Mouse (Mus musculus): ENCODE results near the gene Slc45a2. TPM values are rescaled to one million over a fixed set of nuclear protein-coding genes. Genes with fewer than 3 reads are reported as not detected.

Slc45a2 gene
- polyA plus RNA-seq, 1 experiment, result not detected

DNA sequence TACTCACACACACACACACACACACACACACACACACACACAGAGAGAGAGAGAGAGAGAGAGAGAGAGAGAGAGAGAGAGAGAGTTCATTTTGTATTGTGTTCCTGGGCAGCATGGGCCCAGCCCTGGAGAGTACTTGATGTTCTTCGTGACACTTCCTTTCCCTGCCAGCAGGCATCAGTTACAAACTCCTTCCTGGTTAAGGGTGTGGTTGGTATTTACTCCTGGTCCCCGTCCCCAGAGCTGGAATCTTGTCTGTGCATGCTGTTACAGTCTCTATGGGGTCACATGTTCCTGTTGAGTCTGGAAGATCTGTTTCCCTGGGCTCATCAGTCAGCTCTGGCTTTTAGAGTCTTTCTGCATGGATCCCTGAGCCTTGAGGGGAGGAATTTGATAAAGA lies 10.1 kb upstream of the Slc45a2 start:
- peaks cover 5% of the 10 kb centered on the region; the same call in 1 of the 2 replicates for H3K4me1 ChIP-seq (ENCODE audit: control insufficient read depth, insufficient read depth, low read length)
- no peak for TF ChIP-seq CTCF (IDR thresholded peaks at IDR 0.05; ENCODE audit: insufficient read depth, low read depth, low read length)
- no peak for TF ChIP-seq POLR2A (IDR thresholded peaks at IDR 0.05; ENCODE audit: insufficient read depth, low read depth, low read length)
- no peak overlapping the region for H3K4me3 ChIP-seq (ENCODE audit: insufficient read depth, low read depth, low read length)
- no peak overlapping the region for H3K27ac ChIP-seq (ENCODE audit: insufficient read depth, low read depth, low read length)
- 80% methylated on average over 2 of the region's 2 CpGs for WGBS

DNA sequence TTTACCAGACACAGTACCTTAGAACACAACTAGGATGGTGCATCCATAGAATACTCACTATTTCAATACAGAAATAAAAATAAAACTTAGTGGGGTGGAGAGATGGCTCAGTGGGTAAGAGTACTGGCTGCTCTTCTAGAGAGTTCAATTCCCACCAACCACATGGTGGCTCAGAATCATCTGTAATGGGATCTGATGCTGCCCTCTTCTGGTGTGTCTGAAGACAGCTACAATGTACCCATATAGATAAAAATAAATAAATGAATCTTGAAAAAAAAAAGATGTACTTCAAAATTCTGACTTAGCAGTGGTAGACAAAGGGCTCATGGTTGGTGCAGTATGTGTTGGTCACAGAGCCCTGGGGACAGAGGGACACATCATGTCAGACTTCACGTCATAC lies 9.0 kb upstream of the Slc45a2 start:
- no peak overlapping the region for H3K27ac ChIP-seq (ENCODE audit: insufficient read depth, low read depth, low read length)
- TF ChIP-seq POLR2A (IDR thresholded peaks at IDR 0.05; ENCODE audit: insufficient read depth, low read depth, low read length), result no peak
- no peak for TF ChIP-seq CTCF (IDR thresholded peaks at IDR 0.05; ENCODE audit: insufficient read depth, low read depth, low read length)
- H3K4me1 ChIP-seq (ENCODE audit: control insufficient read depth, insufficient read depth, low read length), result no peaks in the 10 kb centered on the region
- no peak overlapping the region for H3K4me3 ChIP-seq (ENCODE audit: insufficient read depth, low read depth, low read length)
- 100% methylated on average over 1 of the region's 1 CpGs for WGBS

DNA sequence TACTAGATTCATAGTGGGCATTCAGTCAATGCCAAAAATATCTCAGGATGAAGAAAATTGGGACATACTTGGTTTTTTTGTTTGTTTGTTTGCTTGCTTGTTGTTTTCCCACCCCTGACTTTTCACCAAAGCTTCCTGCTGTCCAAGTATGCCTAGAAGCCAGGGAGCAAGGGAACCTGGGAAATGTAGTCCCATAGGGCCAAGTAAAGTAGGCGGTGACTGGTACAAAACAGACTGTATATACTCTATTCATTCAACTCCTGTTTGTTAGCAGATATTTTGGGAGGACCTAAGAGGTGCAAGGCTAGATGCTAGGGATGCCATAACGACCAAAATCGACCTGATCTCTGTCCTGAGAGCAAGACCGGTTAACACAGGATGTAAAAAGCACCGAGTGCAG lies 689 bp upstream of the Slc45a2 start:
- WGBS, result 48% methylated on average over 5 of the region's 5 CpGs
- Histone ChIP-seq H3K27ac (ENCODE audit: insufficient read depth, low read depth, low read length) (no peak overlapping the region), H3K4me3 (ENCODE audit: insufficient read depth, low read depth, low read length) (no peak overlapping the region), H3K4me1 (ENCODE audit: control insufficient read depth, insufficient read depth, low read length) (no peaks in the 10 kb centered on the region)
- no peak for TF ChIP-seq CTCF (IDR thresholded peaks at IDR 0.05; ENCODE audit: insufficient read depth, low read depth, low read length)
- TF ChIP-seq POLR2A (IDR thresholded peaks at IDR 0.05; ENCODE audit: insufficient read depth, low read depth, low read length), result no peak

DNA sequence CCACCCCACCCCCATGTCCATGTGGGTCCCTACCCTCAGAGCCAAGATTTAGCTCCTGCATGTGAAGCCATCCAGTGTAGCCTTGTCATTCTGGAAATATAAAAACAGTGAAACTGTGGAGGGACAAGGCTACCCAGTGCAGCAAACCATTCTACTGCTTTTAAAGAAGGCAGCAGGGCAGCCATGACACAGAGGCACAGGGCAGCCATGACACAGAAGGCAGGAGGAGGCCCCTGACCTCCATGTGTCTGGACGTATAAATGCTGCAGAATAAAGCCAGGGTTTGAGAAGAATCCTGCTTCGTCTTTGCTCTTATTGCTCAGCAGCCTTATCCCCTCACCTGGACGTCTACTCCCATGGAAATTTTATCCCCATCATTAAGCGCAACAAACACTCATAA lies 3.3 kb downstream of the Slc45a2 start:
- Histone ChIP-seq H3K4me1 (ENCODE audit: control insufficient read depth, insufficient read depth, low read length) (no peaks in the 10 kb centered on the region), H3K4me3 (ENCODE audit: insufficient read depth, low read depth, low read length) (no peak overlapping the region), H3K27ac (ENCODE audit: insufficient read depth, low read depth, low read length) (no peak overlapping the region)
- WGBS, result 96% methylated on average over 4 of the region's 4 CpGs
- no peak for TF ChIP-seq CTCF (IDR thresholded peaks at IDR 0.05; ENCODE audit: insufficient read depth, low read depth, low read length)
- no peak for TF ChIP-seq POLR2A (IDR thresholded peaks at IDR 0.05; ENCODE audit: insufficient read depth, low read depth, low read length)

DNA sequence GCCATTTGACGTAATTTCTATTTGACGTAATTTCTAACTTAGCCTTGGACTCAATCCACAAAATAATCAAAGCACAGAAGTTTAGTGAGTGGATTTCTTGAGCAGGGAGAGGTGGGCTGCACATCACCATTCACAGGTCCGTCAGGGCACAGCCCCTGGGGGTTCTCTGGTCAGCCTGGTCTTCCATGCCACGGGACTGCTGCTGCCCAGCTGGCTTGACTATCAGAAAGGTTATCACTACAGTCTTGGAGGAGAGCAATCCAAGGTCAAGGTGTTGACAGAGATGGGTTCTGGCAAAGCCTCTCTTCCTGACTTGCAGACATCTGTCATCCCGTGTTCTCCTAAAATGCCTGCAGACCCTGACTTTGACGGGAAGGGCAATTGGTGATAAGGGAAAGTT lies 4.1 kb downstream of the Slc45a2 start:
- Histone ChIP-seq H3K27ac (ENCODE audit: insufficient read depth, low read depth, low read length) (no peak overlapping the region), H3K4me3 (ENCODE audit: insufficient read depth, low read depth, low read length) (no peak overlapping the region), H3K4me1 (ENCODE audit: control insufficient read depth, insufficient read depth, low read length) (no peaks in the 10 kb centered on the region)
- 90% methylated on average over 6 of the region's 6 CpGs for WGBS
- TF ChIP-seq CTCF (IDR thresholded peaks at IDR 0.05; ENCODE audit: insufficient read depth, low read depth, low read length), result no peak
- no peak for TF ChIP-seq POLR2A (IDR thresholded peaks at IDR 0.05; ENCODE audit: insufficient read depth, low read depth, low read length)

DNA sequence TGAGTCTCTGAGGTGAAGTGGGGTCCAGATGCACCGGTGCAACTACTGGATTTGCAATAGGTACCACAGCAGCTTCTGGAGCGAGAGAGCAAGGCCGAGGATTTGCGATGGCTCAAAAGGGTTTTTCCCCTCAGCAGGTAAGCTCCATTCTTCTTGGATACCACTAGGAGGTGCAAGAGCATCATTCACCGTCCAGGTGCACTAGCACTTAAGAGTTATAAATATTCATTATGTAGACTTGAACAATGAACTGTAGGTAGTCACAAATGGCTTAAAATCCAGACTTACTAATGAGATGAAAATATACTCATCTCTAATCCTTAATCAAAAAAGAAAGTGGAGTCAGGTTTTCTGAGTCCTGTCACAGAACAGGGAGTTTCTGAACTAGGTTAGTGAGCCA lies 8.2 kb downstream of the Slc45a2 start:
- no peak for TF ChIP-seq CTCF (IDR thresholded peaks at IDR 0.05; ENCODE audit: insufficient read depth, low read depth, low read length)
- no peak for TF ChIP-seq POLR2A (IDR thresholded peaks at IDR 0.05; ENCODE audit: insufficient read depth, low read depth, low read length)
- H3K4me3 ChIP-seq (ENCODE audit: insufficient read depth, low read depth, low read length), result no peak overlapping the region
- no peaks in the 10 kb centered on the region for H3K4me1 ChIP-seq (ENCODE audit: control insufficient read depth, insufficient read depth, low read length)
- no peak overlapping the region for H3K27ac ChIP-seq (ENCODE audit: insufficient read depth, low read depth, low read length)
- 39% methylated on average over 5 of the region's 5 CpGs for WGBS

DNA sequence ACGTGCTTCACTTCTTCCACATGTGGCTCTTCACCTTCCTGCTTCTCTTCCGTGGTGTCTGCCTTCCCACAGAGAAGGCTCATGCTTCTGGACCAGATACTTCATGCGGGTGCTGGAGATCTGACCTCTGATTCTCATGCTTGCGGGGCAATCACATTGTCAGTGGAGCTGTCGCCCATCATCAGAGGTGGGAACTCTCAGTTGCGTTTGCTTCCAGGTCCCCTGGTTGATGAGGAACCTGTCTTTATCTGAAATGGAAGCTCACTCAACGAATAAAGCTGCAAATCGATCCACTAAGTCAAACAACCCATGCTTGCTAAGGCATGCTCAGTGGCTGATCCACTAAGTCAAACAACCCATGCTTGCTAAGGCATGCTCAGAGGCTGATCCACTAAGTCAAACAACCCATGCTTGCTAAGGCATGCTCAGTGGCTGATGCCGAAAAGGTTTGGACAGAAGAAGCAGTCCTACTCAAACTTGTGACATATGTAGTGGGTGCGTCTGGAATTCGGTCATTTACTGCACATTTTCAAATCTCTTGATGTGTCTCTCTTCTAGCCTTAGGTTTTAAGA lies 10.5 kb downstream of the Slc45a2 start:
- TF ChIP-seq POLR2A (IDR thresholded peaks at IDR 0.05; ENCODE audit: insufficient read depth, low read depth, low read length), result no peak
- no peak for TF ChIP-seq CTCF (IDR thresholded peaks at IDR 0.05; ENCODE audit: insufficient read depth, low read depth, low read length)
- WGBS, result 97% methylated on average over 11 of the region's 11 CpGs

DNA sequence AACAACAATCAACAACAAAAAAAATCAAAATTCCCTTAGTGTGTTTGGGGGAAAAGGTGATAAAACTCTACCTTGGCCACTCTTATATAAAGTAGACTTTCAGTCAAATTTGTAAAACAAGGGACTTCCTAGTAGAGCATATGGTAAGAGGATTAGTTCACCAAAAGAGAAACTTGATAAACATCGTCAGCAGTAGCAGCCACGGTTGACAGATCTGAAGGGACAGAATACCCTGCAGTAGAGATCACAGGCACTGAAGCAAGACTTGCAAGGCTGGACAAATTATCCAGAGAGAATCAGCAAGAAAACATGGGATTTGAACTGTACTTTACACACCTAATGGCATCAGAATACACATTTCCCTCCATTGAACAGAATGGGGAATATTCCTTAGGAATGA lies 14.4 kb downstream of the Slc45a2 start:
- peaks cover 1% of the 10 kb centered on the region; the same call in 1 of the 2 replicates for H3K4me1 ChIP-seq (ENCODE audit: control insufficient read depth, insufficient read depth, low read length)
- no peak overlapping the region for H3K27ac ChIP-seq (ENCODE audit: insufficient read depth, low read depth, low read length)
- H3K4me3 ChIP-seq (ENCODE audit: insufficient read depth, low read depth, low read length), result no peak overlapping the region
- TF ChIP-seq POLR2A (IDR thresholded peaks at IDR 0.05; ENCODE audit: insufficient read depth, low read depth, low read length) (no peak), CTCF (IDR thresholded peaks at IDR 0.05; ENCODE audit: insufficient read depth, low read depth, low read length) (no peak)
- 60% methylated on average over 2 of the region's 2 CpGs for WGBS

More for the DNA sequence above, 10.5 kb downstream of the Slc45a2 start:
- Histone ChIP-seq H3K27ac (ENCODE audit: insufficient read depth, low read depth, low read length) (no peak overlapping the region), H3K4me1 (ENCODE audit: control insufficient read depth, insufficient read depth, low read length) (no peaks in the 10 kb centered on the region), H3K4me3 (ENCODE audit: insufficient read depth, low read depth, low read length) (no peak overlapping the region)

DNA sequence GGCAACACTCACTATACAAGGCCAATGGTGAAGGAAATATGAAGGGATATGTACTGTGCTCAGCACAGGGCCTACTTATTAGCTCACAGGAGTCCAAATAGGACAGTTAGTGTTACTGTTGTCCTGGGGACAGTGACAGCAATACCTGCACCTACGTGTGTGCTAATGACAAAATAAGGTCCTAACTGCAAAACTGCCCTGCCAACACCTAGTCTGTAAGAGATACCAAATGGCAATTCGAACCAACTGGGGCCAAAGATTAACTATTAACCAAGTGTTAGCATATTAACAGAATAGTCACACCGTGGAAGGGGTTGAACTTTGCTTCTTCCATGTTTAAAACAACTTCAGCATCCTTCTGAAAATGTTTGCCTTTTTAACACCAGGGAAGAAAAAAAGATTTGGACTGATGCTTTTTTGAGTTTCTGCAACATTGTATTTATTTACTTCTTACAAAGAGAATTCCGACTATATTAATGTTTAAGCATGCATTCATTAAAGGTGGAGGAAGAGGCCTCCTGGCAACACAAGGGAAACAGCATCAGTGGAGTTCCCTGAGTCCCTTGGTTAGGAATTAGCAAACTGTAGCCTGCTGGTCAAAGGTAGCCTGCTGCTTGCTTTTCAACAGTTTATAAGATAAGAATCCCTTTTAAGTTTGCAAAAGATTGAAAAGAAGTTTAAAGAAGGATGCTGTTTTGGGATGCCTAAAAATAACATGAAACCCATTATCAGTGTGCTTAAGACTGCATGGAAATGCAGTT lies 26.5 kb downstream of the Slc45a2 start:
- TF ChIP-seq CTCF (IDR thresholded peaks at IDR 0.05; ENCODE audit: insufficient read depth, low read depth, low read length), result no peak
- Histone ChIP-seq H3K4me1 (ENCODE audit: control insufficient read depth, insufficient read depth, low read length) (peaks cover 5% of the 10 kb centered on the region), H3K4me3 (ENCODE audit: insufficient read depth, low read depth, low read length) (no peak overlapping the region), H3K27ac (ENCODE audit: insufficient read depth, low read depth, low read length) (no peak overlapping the region)
- 82% methylated on average over 4 of the region's 4 CpGs for WGBS

Data from olfactory bulb, adult 2 months (tissue).